Mouse (Mus musculus): Measurements from ENCODE around the gene Rom1. TPM values are rescaled to one million over a fixed set of nuclear protein-coding genes. Genes with fewer than 3 reads are reported as not detected.

Gene Rom1
- total RNA-seq, 1 experiment from 2014 or later, result 3.2 TPM

Other genes starting within 250 kb of the Rom1 start
- gene Slc3a2, start 206.0 kb downstream of the Rom1 start, total RNA-seq (2017), result 124 and 150 TPM in 2 replicates
- 121 and 149 TPM in 2 replicates for gene Wdr74, start 193.5 kb downstream of the Rom1 start, total RNA-seq (2017)
- 1.5 and 5.8 TPM in 2 replicates for gene 1700092M07Rik, start 188.6 kb downstream of the Rom1 start, total RNA-seq (2017)
- 45.7 and 60.0 TPM in 2 replicates for gene Stx5a, start 187.9 kb downstream of the Rom1 start, total RNA-seq (2017)
- 126 and 129 TPM in 2 replicates for gene Nxf1, start 172.3 kb downstream of the Rom1 start, total RNA-seq (2017)
- gene Tmem223, start 158.4 kb downstream of the Rom1 start, total RNA-seq (2017), result 36.9 and 48.2 TPM in 2 replicates
- gene Tmem179b, start 154.9 kb downstream of the Rom1 start, total RNA-seq (2017), result 57.4 and 60.0 TPM in 2 replicates
- gene Taf6l, start 142.9 kb downstream of the Rom1 start, total RNA-seq (2017), result 10.3 and 11.4 TPM in 2 replicates
- gene Polr2g, start 130.8 kb downstream of the Rom1 start, total RNA-seq (2017), result 52.9 and 62.4 TPM in 2 replicates
- gene Zbtb3, start 126.8 kb downstream of the Rom1 start, total RNA-seq (2017), result 1.8 and 1.9 TPM in 2 replicates
- 65.7 and 68.2 TPM in 2 replicates for gene Ttc9c, start 110.0 kb downstream of the Rom1 start, total RNA-seq (2017)
- 89.1 and 100 TPM in 2 replicates for gene Hnrnpul2, start 109.3 kb downstream of the Rom1 start, total RNA-seq (2017)
- 4.2 TPM in 1 of 2 replicates, not detected in the other for gene AC129217.1, start 99.6 kb downstream of the Rom1 start, total RNA-seq (2017)
- gene Bscl2, start 91.9 kb downstream of the Rom1 start, total RNA-seq (2017), result 34.5 and 41.5 TPM in 2 replicates
- not detected in 2 replicates for gene Gng3, start 90.2 kb downstream of the Rom1 start, total RNA-seq (2017)
- 0.73 TPM in 1 of 2 replicates, not detected in the other for gene Lrrn4cl, start 78.6 kb downstream of the Rom1 start, total RNA-seq (2017)
- 176 and 210 TPM in 2 replicates for gene Ubxn1, start 57.9 kb downstream of the Rom1 start, total RNA-seq (2017)
- 110 and 122 TPM in 2 replicates for gene Uqcc3, start 48.4 kb downstream of the Rom1 start, total RNA-seq (2017)
- gene Lbhd1, start 45.6 kb downstream of the Rom1 start, total RNA-seq (2017), result 7.7 and 35.4 TPM in 2 replicates
- gene Gm49403, start 45.4 kb downstream of the Rom1 start, total RNA-seq (2017), result not detected in 2 replicates
- gene 1810009A15Rik, start 40.5 kb downstream of the Rom1 start, total RNA-seq (2017), result 53.0 and 62.6 TPM in 2 replicates
- gene Gm49416, start 40.4 kb downstream of the Rom1 start, total RNA-seq (2017), result not detected in 2 replicates
- 10.5 and 18.5 TPM in 2 replicates for gene Ints5, start 36.4 kb downstream of the Rom1 start, total RNA-seq (2017)
- gene Ganab, start 31.3 kb downstream of the Rom1 start, total RNA-seq (2017), result 63.4 and 73.1 TPM in 2 replicates
- gene B3gat3, start 9.0 kb downstream of the Rom1 start, total RNA-seq (2017), result 17.5 and 18.6 TPM in 2 replicates
- gene Eml3, start 196 bp upstream of the Rom1 start, total RNA-seq (2017), result 22.9 and 41.2 TPM in 2 replicates
- gene Mta2, start 12.5 kb upstream of the Rom1 start, total RNA-seq (2017), result 151 and 180 TPM in 2 replicates
- gene Tut1, start 24.5 kb upstream of the Rom1 start, total RNA-seq (2017), result 19.9 and 25.9 TPM in 2 replicates
- 721 and 789 TPM in 2 replicates for gene Eef1g, start 37.7 kb upstream of the Rom1 start, total RNA-seq (2017)
- gene Ahnak, start 59.9 kb upstream of the Rom1 start, total RNA-seq (2017), result 14.1 and 14.9 TPM in 2 replicates
- gene Scgb1a1, start 158.6 kb upstream of the Rom1 start, total RNA-seq (2017), result not detected in 2 replicates
- 28.4 and 32.6 TPM in 2 replicates for gene Asrgl1, start 206.3 kb upstream of the Rom1 start, total RNA-seq (2017)